Mouse (Mus musculus): ENCODE measurements around the gene Zfp664.

Zfp664 gene

GRCm38 (mm10) chr5:124930055-124930439 is 67.6 kb downstream of the Zfp664 start:
- DNase-seq, result peak; percentile 53

- no peak for DNase-seq
Observed at GRCm38 (mm10) chr5:124930603-124931002, 68.1 kb downstream of the Zfp664 start.

DNA sequence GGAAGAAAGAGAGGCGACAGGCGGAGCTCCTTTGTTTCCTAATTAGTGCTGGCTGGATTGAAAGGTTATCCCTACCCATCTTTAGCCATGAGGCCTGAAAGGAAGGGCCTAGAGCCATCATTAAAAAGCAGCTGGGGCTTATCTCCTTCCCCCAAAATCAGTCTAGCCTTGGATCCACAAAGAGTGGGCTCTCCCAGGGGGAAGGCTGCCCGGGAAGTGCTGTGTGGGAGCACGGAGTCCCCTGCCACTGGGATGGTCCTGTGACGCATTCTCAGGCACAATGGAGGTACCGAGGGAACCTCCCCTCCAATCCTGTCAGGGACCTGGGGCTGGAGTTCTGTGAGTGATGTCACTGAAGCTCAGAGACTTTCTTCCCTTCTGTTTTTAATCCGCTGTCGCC is 68.6 kb downstream of the Zfp664 start:
- DNase-seq, result no peak

DNA sequence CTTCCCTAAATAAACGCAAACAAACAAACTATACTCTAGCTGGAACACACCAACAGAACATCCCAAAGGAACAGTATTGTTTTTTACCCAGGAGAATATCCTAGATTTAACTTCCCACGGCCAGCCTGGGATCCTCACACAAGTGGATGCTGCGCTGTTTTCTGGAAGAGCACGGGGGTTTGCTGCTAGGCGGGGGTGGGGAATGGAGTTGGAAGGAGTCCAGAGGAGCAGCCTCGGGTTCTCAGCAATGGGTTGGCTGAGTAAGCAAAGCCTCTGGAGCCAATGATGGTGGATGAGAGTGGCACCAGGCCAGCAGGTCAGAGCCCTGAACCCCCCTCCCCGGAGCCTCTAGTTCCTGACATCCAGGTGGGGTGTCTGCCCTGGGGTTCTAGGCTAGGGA is 72.1 kb downstream of the Zfp664 start:
- DNase-seq, result no peak

DNA sequence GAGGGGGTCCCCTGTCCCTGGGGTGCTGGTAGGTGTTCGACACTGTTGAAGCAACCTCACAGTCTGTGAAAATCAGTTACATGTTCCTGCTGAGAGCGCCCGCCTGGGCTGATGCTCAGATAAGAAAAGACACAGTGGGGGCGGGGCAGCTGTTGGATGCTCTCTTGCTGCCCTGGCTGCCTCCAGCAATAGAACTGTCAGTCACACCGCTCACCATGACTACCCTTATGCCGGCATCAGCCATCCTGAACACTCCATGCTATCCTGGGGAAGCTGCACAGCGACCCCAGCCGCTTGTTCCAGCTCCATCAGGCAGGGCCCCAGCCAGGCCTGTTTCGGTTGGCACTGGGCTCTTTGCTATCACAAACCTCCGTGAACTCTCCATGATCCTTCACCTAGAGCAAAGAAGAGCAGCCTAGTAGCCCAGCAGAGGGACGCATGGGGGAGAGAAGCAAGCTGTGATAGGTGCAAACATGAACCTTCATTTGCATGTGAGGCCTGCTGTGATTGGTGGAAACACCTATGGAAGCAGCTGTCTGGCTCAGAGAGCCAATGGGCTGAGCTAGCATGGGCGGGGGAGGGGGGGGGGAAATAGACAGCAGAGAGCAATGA is 80.8 kb downstream of the Zfp664 start:
- no peak for DNase-seq

- peak; percentile 71 for DNase-seq
Observed at GRCm38 (mm10) chr5:124943793-124944383, 81.4 kb downstream of the Zfp664 start.

DNA sequence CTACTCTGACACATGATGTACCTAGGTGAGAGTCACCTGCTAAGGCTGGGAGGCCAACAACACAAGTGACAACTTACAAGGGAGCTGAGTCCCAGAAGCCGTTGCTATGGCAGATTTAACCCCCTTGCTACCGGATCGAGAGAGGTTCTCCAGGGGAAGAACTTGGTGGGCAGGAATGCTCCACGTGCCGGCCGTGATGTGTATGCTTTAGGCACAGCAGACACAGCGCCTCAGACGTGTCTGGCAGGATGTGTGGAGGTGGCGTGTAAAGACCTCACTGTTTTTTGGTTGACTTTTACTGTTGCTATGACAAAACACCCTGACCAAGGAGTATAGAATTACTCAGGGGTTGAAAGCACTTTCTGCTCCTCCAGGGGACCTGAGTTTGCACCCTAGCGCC is 81.9 kb downstream of the Zfp664 start:
- no peak for DNase-seq

DNA sequence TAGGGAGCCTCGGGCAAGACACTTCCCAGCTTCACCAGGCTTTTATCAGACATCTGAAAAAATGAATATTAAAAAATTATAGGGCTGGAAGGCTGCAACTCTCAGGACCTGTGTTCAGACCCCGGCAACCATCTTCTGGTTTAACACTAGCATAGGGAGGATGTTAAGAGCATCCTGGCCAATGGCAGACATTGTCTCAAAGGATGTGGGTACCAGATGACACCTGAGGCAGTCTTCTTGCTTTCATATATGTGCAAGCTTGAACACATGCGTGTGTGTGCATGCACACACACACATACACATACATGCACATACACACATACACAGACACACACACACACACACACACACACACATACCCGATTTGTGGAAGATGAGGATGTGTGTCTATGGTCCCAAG is 82.6 kb downstream of the Zfp664 start:
- DNase-seq, result no peak

- DNase-seq, result peak; percentile 15
Observed at GRCm38 (mm10) chr5:124950623-124951278, 88.3 kb downstream of the Zfp664 start.

DNA sequence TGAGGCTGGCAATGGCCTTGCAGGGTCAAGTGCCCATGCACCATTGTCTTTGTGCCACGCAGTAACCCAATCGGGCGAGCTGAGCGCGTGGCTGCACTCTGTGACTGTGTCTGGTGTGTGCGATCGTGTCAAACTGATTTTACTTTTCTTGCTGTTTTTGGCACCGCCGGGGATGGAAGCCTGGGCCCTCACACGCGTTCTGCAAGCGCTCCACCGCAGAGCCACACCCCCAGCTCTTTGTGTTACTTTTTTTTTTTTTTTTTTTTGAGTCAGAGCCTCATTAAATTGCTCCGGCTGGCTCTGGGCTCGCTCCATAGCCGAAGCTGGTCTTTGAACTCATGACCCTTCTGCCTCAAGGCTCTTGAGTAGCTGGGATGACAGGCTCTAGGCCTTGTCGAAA is 88.8 kb downstream of the Zfp664 start:
- DNase-seq, result no peak

Data from kidney, adult 18-20 months (tissue).